Mouse (Mus musculus): Measurements from ENCODE around the gene Selenoi. TPM values are rescaled to one million over a fixed set of nuclear protein-coding genes. Genes with fewer than 3 reads are reported as not detected.

The Selenoi gene
- polyA plus RNA-seq, 1 experiment from 2014 or later: 22.8 TPM

DNA sequence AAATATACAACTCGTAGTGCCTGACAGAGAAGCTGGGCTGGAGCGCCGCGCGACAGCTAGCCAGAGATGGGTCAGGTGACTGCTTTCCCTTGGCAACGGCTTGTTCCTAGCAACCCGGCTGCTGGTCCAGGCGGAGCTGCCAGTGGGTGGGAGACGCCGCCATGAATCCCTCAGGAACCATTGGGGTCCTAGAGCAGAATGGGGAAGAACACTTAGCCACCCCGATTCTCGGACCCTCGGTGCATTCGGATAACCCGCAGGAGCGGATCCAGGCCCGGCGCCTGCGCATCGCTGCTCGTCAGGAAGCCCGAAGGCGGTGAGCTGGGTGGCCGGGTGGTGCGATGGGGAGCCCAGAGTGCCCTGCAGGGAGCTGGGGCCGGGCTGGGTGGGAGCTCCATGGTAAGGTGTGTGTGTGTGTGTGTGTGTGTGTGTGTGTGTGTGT is 48.9 kb downstream of the Selenoi start, which contains the start of gene Drc1:
Gene Drc1, plus strand, starts transcription at position 98 of the 442 bp plus-strand sequence.
- Histone ChIP-seq H3K36me3 (no peaks in the 10 kb centered on the region), H3K4me3 (peak within 1 kb of the TSS; percentile 51), H3K4me1 (peaks cover 10% of the 10 kb centered on the region), H3K4me2 (replicated peaks) (peak within 1 kb of the TSS; percentile 72), H3K9me3 (replicated peaks) (no peaks in the 10 kb centered on the region; the same call in 1 of the 2 replicates), H3K9ac (peak within 1 kb of the TSS; percentile 62), H3K27me3 (no peaks in the 10 kb centered on the region), H3K27ac (0 out of 2 replicates have a peak within 1 kb of the TSS, but pooled peaks have one; percentile 30)
- ATAC-seq (ENCODE audit: low FRiP score): peak; percentile 89
- WGBS: 3% methylated on average over 26 of the region's 26 CpGs

DNA sequence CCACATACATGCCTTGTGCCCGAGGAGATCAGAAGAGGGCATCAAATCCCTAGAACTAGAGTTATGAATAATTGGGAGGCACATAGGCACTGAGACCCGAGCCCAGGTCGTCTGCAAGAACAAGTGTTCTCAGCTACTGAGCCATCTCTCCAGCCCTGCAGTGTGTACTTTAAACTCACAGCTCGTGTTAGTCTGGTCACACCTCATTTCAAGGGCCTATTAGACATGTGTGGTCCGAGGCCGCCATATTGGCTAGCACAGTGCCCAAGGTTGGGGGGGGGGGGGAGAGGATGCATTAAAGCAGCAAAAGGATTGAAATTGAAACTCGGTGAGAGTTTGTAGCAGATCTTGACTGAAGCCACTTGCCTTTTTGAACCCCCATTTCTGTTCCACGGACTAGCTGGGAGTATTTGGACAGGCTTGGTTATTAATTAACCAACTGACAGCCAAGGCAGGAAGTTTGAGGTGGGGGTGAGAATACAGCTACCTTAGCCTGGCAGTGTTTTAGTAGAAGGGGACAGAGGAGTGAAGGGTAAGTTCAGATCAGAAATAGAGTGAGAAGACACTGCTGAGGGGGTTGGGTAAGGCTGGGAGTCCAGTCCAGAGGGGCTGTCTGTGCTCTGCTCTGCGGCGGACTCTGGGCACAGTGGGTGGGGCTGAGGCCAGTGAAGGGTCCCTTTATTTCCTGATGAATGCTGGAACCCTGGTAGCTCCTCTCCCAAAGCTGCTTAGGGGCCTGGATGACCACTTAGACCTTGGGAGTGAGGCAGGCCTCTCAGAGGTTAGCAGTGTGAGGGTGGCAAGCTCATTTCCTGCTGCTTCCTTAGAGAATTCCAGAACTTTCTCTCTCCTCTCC is 53.8 kb downstream of the Selenoi start:
- Histone ChIP-seq H3K27ac (no peak overlapping the region), H3K4me2 (replicated peaks) (no peak overlapping the region), H3K4me1 (peaks cover 4% of the 10 kb centered on the region), H3K9ac (no peak overlapping the region), H3K4me3 (no peak overlapping the region), H3K27me3 (no peaks in the 10 kb centered on the region), H3K9me3 (replicated peaks) (no peaks in the 10 kb centered on the region; the same call in 1 of the 2 replicates), H3K36me3 (no peaks in the 10 kb centered on the region)
- WGBS: 80% methylated on average over 10 of the region's 10 CpGs
- no peak for ATAC-seq (ENCODE audit: low FRiP score)

DNA sequence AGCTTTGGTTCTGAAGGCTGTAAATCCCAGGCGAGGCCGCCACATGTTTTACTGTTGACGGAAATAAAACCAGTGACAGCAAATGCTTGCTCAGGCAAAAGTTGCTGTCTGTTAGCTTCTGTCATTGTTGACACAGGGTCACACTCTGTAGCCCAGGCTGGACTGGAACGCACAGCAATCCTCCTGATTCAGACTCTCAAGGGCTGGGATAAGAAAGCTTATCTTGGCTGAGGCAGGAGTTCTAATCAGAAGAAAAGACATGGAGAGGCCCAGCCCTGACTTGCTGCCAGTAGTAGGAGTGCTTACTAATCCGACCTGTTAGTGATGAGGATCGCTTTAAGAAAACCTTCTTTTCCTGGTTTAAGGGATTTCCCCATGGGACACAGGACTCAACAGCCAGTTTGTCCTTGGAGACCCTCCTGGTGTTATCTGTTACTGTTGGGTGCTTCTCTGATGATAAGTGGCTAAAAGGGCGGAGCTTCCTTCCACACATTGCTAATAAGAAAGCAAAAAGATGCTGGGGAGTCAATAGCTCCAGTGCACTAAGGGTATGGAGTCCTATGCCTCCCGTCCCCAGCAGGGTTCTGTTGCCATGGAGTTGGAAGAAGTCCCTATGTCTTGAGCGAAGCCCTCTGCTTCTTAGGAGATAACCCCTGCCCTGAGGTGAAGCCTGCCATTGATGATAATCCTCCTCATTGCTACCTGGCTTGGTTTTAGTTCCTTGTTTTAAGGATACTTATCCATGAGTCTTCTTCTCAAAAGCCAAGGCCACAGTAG is 54.9 kb downstream of the Selenoi start:
- Histone ChIP-seq H3K27ac (no peak overlapping the region), H3K36me3 (no peaks in the 10 kb centered on the region), H3K9ac (no peak overlapping the region), H3K9me3 (replicated peaks) (no peaks in the 10 kb centered on the region; the same call in 1 of the 2 replicates), H3K4me1 (no peaks in the 10 kb centered on the region), H3K27me3 (no peaks in the 10 kb centered on the region), H3K4me3 (no peak overlapping the region), H3K4me2 (replicated peaks) (no peak overlapping the region)
- ATAC-seq (ENCODE audit: low FRiP score): no peak
- 82% methylated on average over 9 of the region's 9 CpGs for WGBS

Other genes with a start within 250 kb of the Selenoi start
- not detected in 2 replicates for gene Il6, start 219.5 kb upstream of the Selenoi start, polyA plus RNA-seq (2016; fragmentation: Nextera tagmentation; extraction: Ambion mirVana)
- gene Tyms, start 159.0 kb upstream of the Selenoi start, polyA plus RNA-seq (2016; fragmentation: Nextera tagmentation; extraction: Ambion mirVana): 146 and 164 TPM in 2 replicates
- gene Garem2, start 127.4 kb upstream of the Selenoi start, polyA plus RNA-seq (2016; fragmentation: Nextera tagmentation; extraction: Ambion mirVana): 30.3 and 31.7 TPM in 2 replicates
- gene 3110082J24Rik, start 126.5 kb upstream of the Selenoi start, polyA plus RNA-seq (2016; fragmentation: Nextera tagmentation; extraction: Ambion mirVana): 4.7 and 6.8 TPM in 2 replicates
- gene Hadha, start 77.4 kb upstream of the Selenoi start, polyA plus RNA-seq (2016; fragmentation: Nextera tagmentation; extraction: Ambion mirVana): 106 and 108 TPM in 2 replicates
- gene Hadhb, start 77.3 kb upstream of the Selenoi start, polyA plus RNA-seq (2016; fragmentation: Nextera tagmentation; extraction: Ambion mirVana): 84.8 and 87.7 TPM in 2 replicates
- gene Adgrf3, start 26.9 kb upstream of the Selenoi start, polyA plus RNA-seq (2016; fragmentation: Nextera tagmentation; extraction: Ambion mirVana): not detected in 2 replicates
- 2.1 and 3.6 TPM in 2 replicates for gene Drc1, start 48.8 kb downstream of the Selenoi start, polyA plus RNA-seq (2016; fragmentation: Nextera tagmentation; extraction: Ambion mirVana)
- gene Otof, start 229.4 kb downstream of the Selenoi start, polyA plus RNA-seq (2016; fragmentation: Nextera tagmentation; extraction: Ambion mirVana): 0.82 and 1.1 TPM in 2 replicates
- gene 1700001C02Rik, start 233.5 kb downstream of the Selenoi start, polyA plus RNA-seq (2016; fragmentation: Nextera tagmentation; extraction: Ambion mirVana): 1.0 and 1.2 TPM in 2 replicates